Mouse (Mus musculus) gonadal fat pad, adult 2 months (tissue): Measurements from ENCODE around the gene Pramef25. TPM values are rescaled to one million over a fixed set of nuclear protein-coding genes. Genes with fewer than 3 reads are reported as not detected.
"Not testable (repeated sequence)": the region's sequence is repeated elsewhere in the genome, so short reads cannot be mapped to it uniquely, and the experiment has no call there.

Experiments used
- DNase-seq: peaks from one replicate; pipeline ENCODE4 v3.0.0-alpha.2; 2012; ENCODE audit warnings: low read depth
- polyA plus RNA-seq: library from polyadenylated mRNA; depleted of rRNA; stranded (reverse); fragments of >200 nt; gene quantifications from 2 replicates; pipeline ENCODE4 v1.2.3, GENCODE M21; 2012; rRNA removed

The Pramef25 gene
- not detected in 2 replicates for polyA plus RNA-seq

DNA sequence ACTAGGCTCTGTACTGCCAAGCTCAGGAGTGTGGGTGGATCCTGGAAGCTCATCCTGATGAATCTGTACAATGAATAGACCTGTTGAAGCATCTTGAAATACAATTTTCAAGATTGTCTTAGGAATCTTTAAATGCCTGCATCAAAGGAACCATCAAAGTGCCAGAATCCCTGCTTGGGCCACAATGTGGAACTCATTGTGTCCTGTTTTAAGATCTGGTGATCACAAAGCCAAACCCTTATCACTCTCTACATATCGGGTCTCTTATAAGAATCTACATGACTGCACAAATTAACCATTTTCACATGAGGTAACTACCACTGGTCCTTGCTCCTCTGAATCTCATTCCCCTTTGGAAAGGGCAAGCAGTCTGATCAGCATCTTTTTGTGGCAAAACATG is at the start of gene Pramef25:
TSS of gene Pramef25 (minus strand) at position 101 of the 400 bp plus-strand sequence.
- not testable (repeated sequence) for DNase-seq

DNA sequence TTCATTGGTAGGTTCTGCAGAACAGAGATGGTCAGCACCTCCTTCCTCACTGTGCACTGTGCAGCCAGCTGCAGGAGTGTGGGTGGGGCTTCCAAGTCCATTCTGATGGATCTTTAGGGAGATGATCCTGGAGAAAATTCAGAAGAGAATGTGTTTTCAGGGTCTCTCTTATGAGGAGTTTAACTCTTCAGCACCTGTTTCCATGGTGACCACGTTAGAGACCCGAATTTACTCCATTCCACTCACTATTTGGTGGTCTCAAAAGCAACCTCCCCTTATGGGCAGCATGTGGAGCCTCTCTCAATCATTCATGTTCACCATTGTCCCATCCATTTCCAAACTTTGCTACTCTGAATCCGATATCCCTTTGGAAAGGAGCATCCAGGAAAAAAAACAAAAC is 43.5 kb upstream of the Pramef25 start, which contains the start of gene Pramef17:
TSS of gene Pramef17 (minus strand) at position 101 of the 400 bp plus-strand sequence.
- DNase-seq = not testable (repeated sequence)

GRCm38 (mm10) chr4:143988126-143988525 is 37.3 kb upstream of the Pramef25 start:
- DNase-seq = not testable (repeated sequence)

DNA sequence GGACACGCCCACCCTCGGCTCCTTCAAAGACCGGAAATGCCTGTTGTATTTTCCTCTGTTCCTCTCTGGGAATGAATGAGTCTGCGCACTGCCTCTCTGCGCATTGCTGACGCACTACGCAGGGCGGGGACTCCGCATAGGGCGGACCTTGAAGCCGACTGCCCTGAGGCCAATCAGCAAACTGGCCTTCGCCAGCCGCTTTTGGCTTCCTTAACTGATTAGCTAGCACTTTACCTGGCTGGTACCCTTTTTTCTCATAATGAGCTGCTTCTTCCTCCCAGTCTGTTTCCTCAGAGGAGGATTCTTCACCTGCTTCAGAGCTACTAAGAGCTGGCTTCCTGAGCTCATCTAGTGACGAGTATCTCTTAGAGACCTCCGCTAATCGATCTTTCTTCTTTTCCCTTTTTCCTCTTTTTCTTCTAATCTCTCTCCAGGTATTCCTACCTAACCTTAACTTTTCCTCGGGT is 36.7 kb upstream of the Pramef25 start:
- DNase-seq = not testable (repeated sequence)

DNA sequence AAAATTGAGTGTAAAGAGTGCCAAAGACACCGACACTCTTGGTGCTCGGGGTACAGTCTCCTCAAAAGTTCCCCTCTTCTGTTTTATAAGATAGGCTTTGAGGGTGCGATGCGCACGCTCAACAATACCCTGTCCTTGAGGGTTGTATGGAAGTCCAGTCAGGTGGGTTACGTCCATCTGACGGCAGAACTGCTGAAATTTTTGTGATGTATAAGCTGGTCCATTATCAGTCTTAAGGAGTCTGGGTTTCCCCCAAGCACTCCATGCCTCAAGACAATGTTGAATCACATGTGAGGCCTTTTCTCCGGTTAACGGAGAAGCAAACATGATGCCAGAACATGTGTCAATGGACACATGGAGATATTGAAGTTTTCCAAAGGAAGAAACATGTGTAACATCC is 34.9 kb upstream of the Pramef25 start:
- not testable (repeated sequence) for DNase-seq

DNA sequence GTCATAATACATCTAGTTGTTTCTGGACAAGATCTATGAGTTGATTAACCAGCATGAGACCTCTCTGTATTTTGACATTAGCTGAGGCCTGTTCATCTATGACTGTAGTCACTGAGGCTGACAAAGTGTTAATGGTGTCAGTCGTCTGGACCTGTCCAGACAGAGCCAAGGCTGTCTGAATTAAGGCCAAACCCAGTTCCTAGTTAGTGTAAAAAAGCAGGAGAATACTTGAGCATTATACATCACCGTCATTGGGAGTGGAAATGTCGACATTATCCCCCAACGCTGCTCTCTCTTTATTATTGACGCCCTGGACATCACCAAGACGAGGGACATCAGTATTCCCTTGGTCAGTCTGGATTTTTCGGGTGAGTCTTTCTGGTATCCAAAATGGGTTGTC is 34.3 kb upstream of the Pramef25 start:
- DNase-seq = not testable (repeated sequence)

GRCm38 (mm10) chr4:143983446-143983845 is 32.6 kb upstream of the Pramef25 start:
- not testable (repeated sequence) for DNase-seq

DNA sequence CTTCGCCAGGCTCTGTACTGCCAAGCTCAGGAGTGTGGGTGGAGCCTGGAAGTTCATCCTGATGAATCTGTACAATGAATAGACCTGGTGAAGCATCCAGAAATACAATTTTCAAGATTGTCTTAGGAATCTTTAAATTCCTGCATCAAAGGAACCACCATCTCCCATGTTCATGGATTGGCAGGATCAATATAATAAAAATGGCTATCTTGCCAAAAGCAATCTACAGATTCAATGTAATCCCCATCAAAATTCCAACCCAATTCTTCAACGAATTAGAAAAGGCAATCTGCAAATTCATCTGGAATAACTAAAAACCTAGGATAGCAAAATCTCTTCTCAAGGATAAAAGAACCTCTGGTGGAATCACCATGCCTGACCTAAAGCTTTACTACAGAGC is 16.0 kb upstream of the Pramef25 start, which contains the start of gene Gm13101:
TSS of gene Gm13101 (minus strand) at position 101 of the 400 bp plus-strand sequence.
- DNase-seq = not testable (repeated sequence)

DNA sequence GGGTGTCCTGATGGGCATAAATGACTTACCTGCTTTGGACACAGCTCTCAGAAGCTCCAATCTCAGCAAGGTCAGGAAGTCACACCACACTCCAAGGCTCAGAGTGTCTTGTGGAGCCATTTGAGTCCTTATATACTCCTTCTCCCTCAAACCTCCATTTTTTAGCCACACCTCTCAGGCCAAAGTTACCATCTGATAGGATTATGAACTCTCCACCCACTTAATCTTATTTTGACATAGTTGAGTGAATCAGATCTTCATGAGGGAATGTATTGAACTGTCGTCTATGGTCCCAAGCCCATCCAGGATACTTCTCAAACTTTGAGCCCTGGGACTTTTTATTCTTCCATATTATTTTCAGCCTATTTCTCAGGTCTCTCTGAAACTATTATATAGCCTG is 50.5 kb downstream of the Pramef25 start, which contains the start of gene Pramef6:
TSS of gene Pramef6 (minus strand) at position 101 of the 400 bp plus-strand sequence.
- not testable (repeated sequence) for DNase-seq

Other genes starting within 250 kb of the Pramef25 start
- gene Gm13089, start 248.3 kb downstream of the Pramef25 start, polyA plus RNA-seq = not detected in 2 replicates
- gene Gm13078, start 231.6 kb downstream of the Pramef25 start, polyA plus RNA-seq = not detected in 2 replicates
- not detected in 2 replicates for gene Gm13023, start 161.7 kb downstream of the Pramef25 start, polyA plus RNA-seq
- not detected in 2 replicates for gene Gm13084, start 134.9 kb downstream of the Pramef25 start, polyA plus RNA-seq
- gene Gm13103, start 104.5 kb downstream of the Pramef25 start, polyA plus RNA-seq = not detected in 2 replicates
- gene Pramef6, start 50.6 kb downstream of the Pramef25 start, polyA plus RNA-seq = not detected in 2 replicates
- not detected in 2 replicates for gene Gm13101, start 15.9 kb upstream of the Pramef25 start, polyA plus RNA-seq
- not detected in 2 replicates for gene Pramef17, start 43.4 kb upstream of the Pramef25 start, polyA plus RNA-seq
- not detected in 2 replicates for gene Pramel4, start 108.1 kb upstream of the Pramef25 start, polyA plus RNA-seq
- 0.05 TPM in 1 of 2 replicates, not detected in the other for gene Gm13102, start 155.5 kb upstream of the Pramef25 start, polyA plus RNA-seq
- not detected in 2 replicates for gene Oog3, start 211.6 kb upstream of the Pramef25 start, polyA plus RNA-seq
- gene Oog2, start 239.7 kb upstream of the Pramef25 start, polyA plus RNA-seq = not detected in 2 replicates